Mouse (Mus musculus) heart, postnatal 0 days (tissue): ENCODE data around the gene Pitpnb. TPM values are rescaled to one million over a fixed set of nuclear protein-coding genes. Genes with fewer than 3 reads are reported as not detected.

Source experiments
- ATAC-seq: fragments of 200-750 bp; cut with Nextera tagmentation; 2 replicates; pipeline ENCODE4 v1.8.0; 2017; ENCODE audit warnings: low read depth, moderate number of reproducible peaks, moderate library complexity; ENCODE audit not compliant: insufficient read depth
- DNase-seq: peaks from one replicate; pipeline ENCODE4 v3.0.0-alpha.2; 2016; ENCODE audit warnings: low spot score
- H3K27ac ChIP-seq: fragments of 300-500 bp; sonication (generic); 2 replicates; pipeline ENCODE4 v1.5.1; 2014; ENCODE audit warnings: low read depth, mild to moderate bottlenecking
- H3K27me3 ChIP-seq: fragments of 300-500 bp; sonication (generic); 2 replicates; pipeline ENCODE4 v1.6.1; 2014; ENCODE audit warnings: low read length, mixed read lengths; ENCODE audit not compliant: control insufficient read depth, insufficient read depth
- H3K36me3 ChIP-seq: fragments of 300-500 bp; sonication (generic); replicated peaks from 2 replicates; pipeline ENCODE4 v1.6.1; 2014; ENCODE audit warnings: low read length, mixed read lengths; ENCODE audit not compliant: control insufficient read depth, insufficient read depth
- H3K4me1 ChIP-seq: fragments of 300-500 bp; sonication (generic); 2 replicates; pipeline ENCODE4 v1.6.1; 2014; ENCODE audit warnings: antibody characterized with exemption; ENCODE audit not compliant: control insufficient read depth, insufficient read depth
- H3K4me2 ChIP-seq: fragments of 300-500 bp; sonication (generic); 2 replicates; pipeline ENCODE4 v1.6.1; 2014; ENCODE audit warnings: low read depth, mild to moderate bottlenecking, low read length, moderate library complexity
- H3K4me3 ChIP-seq: fragments of 300-500 bp; sonication (generic); 2 replicates; pipeline ENCODE4 v1.5.1; 2014; ENCODE audit warnings: low read depth, low read length
- H3K9ac ChIP-seq: fragments of 300-500 bp; sonication (generic); replicated peaks from 2 replicates; pipeline ENCODE4 v1.6.1; 2014; ENCODE audit warnings: low read depth, low read length, mixed read lengths
- H3K9me3 ChIP-seq: fragments of 300-500 bp; sonication (generic); replicated peaks from 2 replicates; pipeline ENCODE4 v1.6.1; 2016; ENCODE audit warnings: low read length; ENCODE audit not compliant: control insufficient read depth
- CTCF ChIP-seq: IDR thresholded peaks from 2 replicates; pipeline ENCODE4 v1.5.1; 2016; ENCODE audit warnings: antibody characterized with exemption, control low read depth, low read depth
- EP300 ChIP-seq: IDR thresholded peaks from 2 replicates; pipeline ENCODE4 v1.6.1; 2016; ENCODE audit warnings: antibody characterized with exemption, low read depth
- WGBS: fragments of 180-500 bp; shearing (Covaris S2); extraction: QIAGEN DNeasy Blood & Tissue Kit; methylation state at CpG from one replicate; pipeline ENCODE4 v1.1.7; 2014; 5-methylcytosine and 5-hydroxymethylcytosine counted together
- polyA plus RNA-seq: library from polyadenylated mRNA; unstranded; fragments of >200 nt; fragmentation: Nextera tagmentation; extraction: Ambion mirVana; gene quantifications from 2 replicates; pipeline ENCODE4 v1.2.1, GENCODE M21; 2015
- total RNA-seq: library from RNA; depleted of rRNA; stranded (reverse); fragments of >200 nt; gene quantifications from 2 replicates; pipeline ENCODE4 v1.2.3, GENCODE M21; 2014; ENCODE audit warnings: low replicate concordance

Gene Pitpnb
- total and polyA plus RNA-seq, 2 experiments from 2014 or later, result 2.3 to 56.1 TPM

- TF ChIP-seq CTCF (no peak), EP300 (no peak)
- Histone ChIP-seq H3K4me2 (no peak overlapping the region), H3K36me3 (no peaks in the 10 kb centered on the region), H3K27ac (no peak overlapping the region), H3K4me1 (peaks cover 9% of the 10 kb centered on the region), H3K9me3 (peaks cover 6% of the 10 kb centered on the region; the same call in 1 of the 2 replicates), H3K4me3 (no peak overlapping the region), H3K9ac (no peak overlapping the region), H3K27me3 (no peaks in the 10 kb centered on the region)
- DNase-seq, result no peak
- ATAC-seq, result no peak
- 62% methylated on average over 7 of the region's 7 CpGs for WGBS
Observed at GRCm38 (mm10) chr5:111327420-111327819, 3.1 kb upstream of the Pitpnb start.

DNA sequence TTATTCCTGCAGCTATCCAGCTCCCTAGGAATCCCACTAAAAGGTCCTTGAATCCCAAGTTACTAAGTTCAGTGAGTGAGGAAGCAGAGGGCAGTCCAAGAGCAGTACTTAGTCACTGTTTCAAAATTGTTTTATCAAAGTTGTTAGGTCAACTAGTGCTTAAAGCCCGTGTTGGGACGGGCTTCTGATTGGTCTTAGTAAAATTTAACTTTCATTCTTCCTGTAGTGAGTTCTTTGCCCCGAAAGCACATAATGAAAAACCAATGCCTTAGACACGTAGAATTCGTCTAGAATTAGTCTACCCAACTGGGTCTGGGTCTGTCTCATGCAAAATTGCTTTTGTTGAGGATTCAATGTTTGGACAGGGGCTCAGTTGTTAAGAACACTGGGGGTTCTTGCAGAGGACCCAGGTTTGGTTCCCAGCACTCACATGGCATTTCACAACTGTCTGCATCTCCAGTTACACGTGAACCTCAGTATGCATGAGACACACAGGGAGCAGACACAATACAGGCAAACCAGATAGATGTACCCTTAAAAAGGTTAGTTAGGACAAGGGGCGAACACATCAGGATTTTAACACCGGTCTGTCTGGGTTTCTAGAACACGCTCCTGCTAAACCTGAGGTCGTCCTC is 664 bp upstream of the Pitpnb start:
- no peak for DNase-seq
- peaks cover 6% of the 10 kb centered on the region; the same call in 1 of the 2 replicates for H3K9me3 ChIP-seq
- H3K4me2 ChIP-seq, result peak overlapping the region; percentile 94
- H3K9ac ChIP-seq, result peak overlapping the region; percentile 96; the same call in 1 of the 2 replicates
- 22% methylated on average over 10 of the region's 10 CpGs for WGBS
- peak overlapping the region; percentile 82 for H3K27ac ChIP-seq
- H3K27me3 ChIP-seq, result no peaks in the 10 kb centered on the region
- ATAC-seq, result no peak
- H3K4me1 ChIP-seq, result peaks cover 9% of the 10 kb centered on the region
- H3K36me3 ChIP-seq, result peaks cover 9% of the 10 kb centered on the region; the same call in 1 of the 2 replicates
- TF ChIP-seq CTCF (no peak), EP300 (no peak)
- H3K4me3 ChIP-seq, result peak overlapping the region; percentile 98

DNA sequence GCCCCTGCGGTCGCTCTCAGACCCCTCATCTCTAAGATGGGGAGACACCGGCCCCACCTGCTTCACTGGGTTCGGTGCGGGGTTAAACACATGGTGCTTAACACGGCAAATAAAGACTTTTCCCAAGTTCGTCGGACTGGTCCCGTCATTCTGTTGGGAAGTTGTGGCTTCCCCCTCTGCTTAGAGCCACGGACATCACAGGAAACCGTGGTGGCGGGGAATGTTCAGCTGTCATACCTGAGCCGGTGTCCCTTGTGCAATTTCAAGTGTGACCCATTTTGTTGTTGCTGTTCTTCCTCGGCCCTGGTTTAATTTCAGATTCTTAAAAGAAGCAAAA is 504 bp downstream of the Pitpnb start:
- Histone ChIP-seq H3K9ac (peak overlapping the region; percentile 96), H3K4me1 (peaks cover 9% of the 10 kb centered on the region), H3K36me3 (peaks cover 9% of the 10 kb centered on the region; the same call in 1 of the 2 replicates), H3K4me3 (peak overlapping the region; percentile 98), H3K9me3 (no peaks in the 10 kb centered on the region), H3K27me3 (no peaks in the 10 kb centered on the region), H3K4me2 (peak overlapping the region; percentile 94), H3K27ac (peak overlapping the region; percentile 82)
- under 1% methylated on average over 14 of the region's 14 CpGs for WGBS
- no peak for ATAC-seq
- DNase-seq, result no peak
- TF ChIP-seq EP300 (no peak), CTCF (no peak)

GRCm38 (mm10) chr5:111335939-111336691 is 5.6 kb downstream of the Pitpnb start:
- peaks cover 9% of the 10 kb centered on the region for H3K4me1 ChIP-seq
- WGBS, result 70% methylated on average over 8 of the region's 8 CpGs
- H3K4me2 ChIP-seq, result no peak overlapping the region
- H3K27me3 ChIP-seq, result no peaks in the 10 kb centered on the region
- TF ChIP-seq CTCF (no peak), EP300 (no peak)
- no peak overlapping the region for H3K4me3 ChIP-seq
- H3K9me3 ChIP-seq, result no peaks in the 10 kb centered on the region
- DNase-seq (no peak), ATAC-seq (no peak)
- H3K27ac ChIP-seq, result no peak overlapping the region
- peaks cover 35% of the 10 kb centered on the region for H3K36me3 ChIP-seq
- H3K9ac ChIP-seq, result no peak overlapping the region

DNA sequence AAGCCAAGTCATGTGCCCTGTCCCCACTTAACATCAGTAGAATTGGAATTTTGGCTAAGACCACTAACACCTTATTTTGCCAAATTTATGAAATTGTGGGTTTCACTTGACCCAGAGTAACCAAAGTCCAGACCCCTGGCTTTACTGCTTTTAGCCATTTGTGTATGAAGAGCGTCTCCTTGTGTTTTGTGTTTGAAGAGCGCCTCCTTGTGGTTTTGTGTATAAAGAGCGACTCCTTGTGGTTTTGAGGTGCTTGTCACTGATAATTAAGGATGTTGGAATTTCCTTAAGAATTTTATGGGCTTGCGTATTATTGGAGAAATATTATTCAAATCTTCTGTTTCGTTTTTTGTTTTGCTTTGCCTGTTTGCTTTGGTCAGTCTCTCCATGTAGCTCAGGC is 11.0 kb downstream of the Pitpnb start:
- Histone ChIP-seq H3K9ac (no peak overlapping the region), H3K4me2 (no peak overlapping the region), H3K36me3 (peaks cover 70% of the 10 kb centered on the region), H3K27me3 (no peaks in the 10 kb centered on the region), H3K4me3 (no peak overlapping the region), H3K9me3 (no peaks in the 10 kb centered on the region), H3K4me1 (no peaks in the 10 kb centered on the region), H3K27ac (no peak overlapping the region)
- peak; percentile 76 for TF ChIP-seq CTCF
- no peak for TF ChIP-seq EP300
- DNase-seq (peak; percentile 61), ATAC-seq (no peak)
- WGBS, result 53% methylated on average over 5 of the region's 5 CpGs
